Mouse (Mus musculus) neural tube, embryonic 15.5 days (tissue): ENCODE results near the gene L1cam. TPM values are rescaled to one million over a fixed set of nuclear protein-coding genes. Genes with fewer than 3 reads are reported as not detected.

ENCODE experiments used
- ATAC-seq: fragments of 200-750 bp; cut with Nextera tagmentation; 2 replicates; pipeline ENCODE4 v1.8.0; 2017; ENCODE audit warnings: mild to moderate bottlenecking, moderate TSS enrichment, moderate library complexity; ENCODE audit not compliant: low FRiP score
- H3K27ac ChIP-seq: fragments of 300-500 bp; sonication (generic); replicated peaks from 2 replicates; pipeline ENCODE4 v1.5.1; 2015; ENCODE audit warnings: mild to moderate bottlenecking, inconsistent platforms
- H3K27me3 ChIP-seq: fragments of 300-500 bp; sonication (generic); replicated peaks from 2 replicates; pipeline ENCODE4 v1.6.1; 2015; ENCODE audit warnings: inconsistent platforms
- H3K36me3 ChIP-seq: fragments of 300-500 bp; sonication (generic); 2 replicates; pipeline ENCODE4 v1.6.1; 2015; ENCODE audit warnings: inconsistent platforms
- H3K4me1 ChIP-seq: fragments of 300-500 bp; sonication (generic); 2 replicates; pipeline ENCODE4 v1.6.1; 2015; ENCODE audit warnings: inconsistent platforms
- H3K4me2 ChIP-seq: fragments of 300-500 bp; sonication (generic); 2 replicates; pipeline ENCODE4 v1.6.1; 2015; ENCODE audit warnings: inconsistent platforms, mild to moderate bottlenecking, moderate library complexity
- H3K4me3 ChIP-seq: fragments of 300-500 bp; sonication (generic); replicated peaks from 2 replicates; pipeline ENCODE4 v1.5.1; 2015; ENCODE audit warnings: mild to moderate bottlenecking, inconsistent platforms
- H3K9ac ChIP-seq: fragments of 300-500 bp; sonication (generic); replicated peaks from 2 replicates; pipeline ENCODE4 v1.6.1; 2015; ENCODE audit warnings: mild to moderate bottlenecking, inconsistent platforms
- H3K9me3 ChIP-seq: fragments of 300-500 bp; sonication (generic); replicated peaks from 2 replicates; pipeline ENCODE4 v1.6.1; 2016; ENCODE audit warnings: inconsistent platforms
- WGBS: fragments of 180-500 bp; shearing (Covaris S2); methylation state at CpG from one replicate; pipeline ENCODE4 v1.1.7; 2015; ENCODE audit warnings: mixed read lengths; 5-methylcytosine and 5-hydroxymethylcytosine counted together
- polyA plus RNA-seq: library from polyadenylated mRNA; unstranded; fragments of >200 nt; fragmentation: Nextera tagmentation; extraction: Ambion mirVana; gene quantifications from 2 replicates; pipeline ENCODE4 v1.2.1, GENCODE M21; 2015

The L1cam gene
- polyA plus RNA-seq, 1 experiment from 2014 or later: 95.4 TPM

DNA sequence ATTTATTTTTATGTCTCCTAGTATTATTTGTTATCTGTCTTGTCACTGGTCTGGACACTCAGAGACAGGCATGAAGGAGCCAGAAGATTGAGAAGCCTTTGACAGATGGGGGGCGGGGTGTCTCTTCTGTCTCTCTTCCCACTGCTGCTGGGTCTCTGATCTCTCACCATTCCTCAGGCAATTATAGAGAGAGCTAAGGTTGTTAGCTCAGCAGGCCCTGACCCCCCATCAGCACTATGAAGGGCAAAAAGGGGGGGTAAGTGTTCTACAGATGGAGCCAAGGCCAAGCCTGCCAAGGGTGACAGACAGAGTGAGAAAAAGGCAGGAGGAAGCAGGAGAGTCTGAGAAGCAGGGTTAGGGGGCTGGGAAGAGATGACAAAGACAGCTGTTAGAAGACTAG lies 23.9 kb downstream of the L1cam start:
- Histone ChIP-seq H3K27ac (no peak overlapping the region), H3K4me1 (peaks cover 6% of the 10 kb centered on the region; the same call in 1 of the 2 replicates), H3K9me3 (no peaks in the 10 kb centered on the region), H3K4me2 (no peak overlapping the region), H3K4me3 (no peak overlapping the region), H3K36me3 (no peaks in the 10 kb centered on the region), H3K27me3 (no peaks in the 10 kb centered on the region), H3K9ac (no peak overlapping the region)
- ATAC-seq: no peak
- WGBS: 45% methylated on average over 1 of the region's 1 CpGs

DNA sequence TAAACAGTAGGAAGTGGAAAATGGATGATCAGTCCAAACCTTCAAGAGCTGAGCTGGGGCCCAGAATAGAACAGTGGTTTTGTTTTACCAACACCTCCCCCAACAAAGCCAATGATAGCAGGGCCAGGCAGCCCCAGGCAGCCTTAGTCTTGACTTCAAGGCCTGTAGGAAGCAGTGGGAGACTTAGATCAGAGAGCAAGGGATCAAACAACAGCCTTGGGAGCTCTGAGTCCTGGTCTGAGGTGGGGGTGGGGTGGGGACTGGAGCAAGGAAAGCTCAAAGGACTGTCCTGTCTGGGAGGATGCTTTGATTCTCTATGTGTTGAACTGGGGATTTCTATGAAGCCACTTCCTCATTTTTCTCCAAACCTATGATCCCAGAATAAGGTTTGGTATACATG lies 24.4 kb downstream of the L1cam start:
- Histone ChIP-seq H3K4me1 (peaks cover 6% of the 10 kb centered on the region; the same call in 1 of the 2 replicates), H3K27ac (no peak overlapping the region), H3K4me2 (no peak overlapping the region), H3K4me3 (no peak overlapping the region), H3K27me3 (no peaks in the 10 kb centered on the region), H3K36me3 (no peaks in the 10 kb centered on the region), H3K9me3 (no peaks in the 10 kb centered on the region), H3K9ac (no peak overlapping the region)
- ATAC-seq: no peak

DNA sequence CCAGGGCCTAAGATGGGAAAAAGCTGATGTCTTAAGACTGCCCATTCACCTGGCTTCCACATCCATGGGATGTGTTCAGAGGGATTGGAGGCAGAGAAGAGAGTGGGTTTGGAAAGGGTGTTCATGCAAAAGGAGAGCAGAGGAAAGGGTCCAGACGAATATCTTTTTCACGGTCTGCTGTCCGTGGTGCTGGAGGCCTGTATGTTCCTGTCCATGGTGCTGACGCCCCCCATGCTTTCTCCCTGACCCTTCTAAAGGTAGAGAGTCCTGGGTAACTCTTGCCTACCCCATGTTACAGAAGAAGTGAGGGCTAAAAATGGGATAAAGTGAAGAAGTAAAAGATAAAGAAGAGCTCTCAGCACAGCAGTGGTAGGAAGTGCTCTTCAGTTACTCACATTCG lies 26.6 kb downstream of the L1cam start:
- peaks cover 6% of the 10 kb centered on the region; the same call in 1 of the 2 replicates for H3K4me1 ChIP-seq
- no peaks in the 10 kb centered on the region for H3K27me3 ChIP-seq
- H3K4me2 ChIP-seq: no peak overlapping the region
- no peak for ATAC-seq
- H3K36me3 ChIP-seq: no peaks in the 10 kb centered on the region
- H3K9ac ChIP-seq: no peak overlapping the region
- H3K9me3 ChIP-seq: no peaks in the 10 kb centered on the region
- H3K27ac ChIP-seq: no peak overlapping the region
- no peak overlapping the region for H3K4me3 ChIP-seq
- WGBS: 12% methylated on average over 5 of the region's 5 CpGs

DNA sequence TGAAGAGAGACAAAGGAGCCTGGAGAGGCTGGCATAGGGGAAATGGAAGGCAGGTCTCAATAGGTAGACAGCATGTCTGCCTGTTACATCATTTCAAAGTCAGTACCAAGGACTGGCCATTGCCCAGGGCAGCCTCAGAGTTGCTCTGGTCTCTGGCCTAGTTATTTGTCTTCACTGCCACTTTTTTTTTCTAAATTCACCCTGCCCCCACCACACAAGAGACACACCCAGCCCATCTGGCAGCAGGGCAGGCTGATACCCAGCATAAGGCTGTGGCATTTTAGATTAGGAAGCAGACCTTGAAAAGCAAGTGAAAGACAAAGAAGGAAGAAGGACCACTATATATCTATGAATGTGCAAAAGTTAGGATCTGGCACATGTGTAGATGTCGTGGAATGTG lies 28.1 kb downstream of the L1cam start:
- Histone ChIP-seq H3K27me3 (no peaks in the 10 kb centered on the region), H3K36me3 (peaks cover 3% of the 10 kb centered on the region; the same call in 1 of the 2 replicates), H3K9me3 (no peaks in the 10 kb centered on the region), H3K4me3 (no peak overlapping the region), H3K27ac (no peak overlapping the region), H3K9ac (no peak overlapping the region), H3K4me1 (peaks cover 6% of the 10 kb centered on the region; the same call in 1 of the 2 replicates), H3K4me2 (no peak overlapping the region)
- 84% methylated on average over 1 of the region's 1 CpGs for WGBS
- ATAC-seq: no peak

DNA sequence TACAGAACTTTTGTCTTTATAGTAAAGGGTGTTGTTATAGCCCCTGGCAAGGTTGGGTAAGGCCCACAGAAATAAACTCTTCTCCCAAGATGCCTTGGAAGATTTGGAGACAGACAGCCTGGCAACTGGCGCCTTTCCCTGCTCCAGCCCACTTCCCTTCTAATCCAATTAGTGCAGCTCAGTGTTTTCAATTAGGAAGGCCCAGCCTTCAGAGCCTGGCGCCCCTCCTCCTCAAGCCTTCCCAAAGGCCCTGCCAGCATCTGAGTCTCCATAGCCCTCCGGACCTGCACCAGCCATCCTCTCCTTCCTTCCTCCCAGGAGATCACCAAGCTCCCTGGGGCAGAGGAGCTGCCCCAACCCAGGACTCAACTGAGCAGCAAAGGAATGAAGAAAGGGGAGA lies 28.6 kb downstream of the L1cam start:
- peaks cover 9% of the 10 kb centered on the region; the same call in 1 of the 2 replicates for H3K36me3 ChIP-seq
- no peaks in the 10 kb centered on the region for H3K9me3 ChIP-seq
- no peaks in the 10 kb centered on the region for H3K27me3 ChIP-seq
- H3K4me3 ChIP-seq: no peak overlapping the region
- WGBS: 32% methylated on average over 3 of the region's 3 CpGs
- H3K9ac ChIP-seq: no peak overlapping the region
- ATAC-seq: no peak
- no peak overlapping the region for H3K27ac ChIP-seq
- no peak overlapping the region for H3K4me2 ChIP-seq
- H3K4me1 ChIP-seq: peaks cover 6% of the 10 kb centered on the region; the same call in 1 of the 2 replicates

DNA sequence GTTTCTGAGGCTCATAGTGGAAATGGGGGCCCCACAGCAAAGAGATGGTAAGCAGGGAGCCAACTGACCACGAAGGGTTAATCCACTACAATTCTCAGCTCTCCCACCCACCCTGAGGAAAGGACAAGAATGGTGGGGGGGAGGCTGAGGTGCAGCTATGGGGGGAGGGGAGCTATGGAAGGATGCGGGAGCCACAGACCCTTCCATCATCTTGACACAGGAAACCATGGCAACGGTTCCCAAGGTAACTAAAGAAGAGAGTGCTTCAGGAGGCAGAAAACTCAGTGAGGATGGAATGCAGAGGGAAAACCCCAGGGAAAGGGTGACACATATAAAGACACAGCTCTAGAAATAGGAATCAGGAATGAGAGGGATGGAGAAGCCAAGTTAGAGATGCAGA lies 31.2 kb downstream of the L1cam start:
- no peak overlapping the region for H3K4me3 ChIP-seq
- no peak overlapping the region for H3K4me2 ChIP-seq
- no peaks in the 10 kb centered on the region for H3K9me3 ChIP-seq
- peaks cover 6% of the 10 kb centered on the region; the same call in 1 of the 2 replicates for H3K4me1 ChIP-seq
- no peak overlapping the region for H3K27ac ChIP-seq
- ATAC-seq: no peak
- no peaks in the 10 kb centered on the region for H3K27me3 ChIP-seq
- WGBS: 39% methylated on average over 3 of the region's 3 CpGs
- peaks cover 21% of the 10 kb centered on the region for H3K36me3 ChIP-seq
- no peak overlapping the region for H3K9ac ChIP-seq

DNA sequence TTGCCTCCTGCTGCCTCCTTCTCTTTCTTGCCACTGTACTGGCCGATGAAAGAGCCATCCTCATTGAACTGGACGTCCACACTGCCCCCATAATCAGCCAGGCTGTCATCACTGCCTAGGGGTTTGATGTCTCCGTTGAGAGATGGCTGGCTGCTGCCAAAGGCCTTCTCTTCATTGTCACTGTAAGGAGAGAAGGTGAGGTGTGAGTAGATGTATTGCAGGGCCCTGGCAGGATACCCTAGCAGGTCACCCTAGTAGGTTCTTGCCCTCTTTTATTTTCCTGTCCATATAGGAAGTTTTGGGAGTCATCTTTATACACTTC lies 40.9 kb downstream of the L1cam start:
- Histone ChIP-seq H3K36me3 (peaks cover 23% of the 10 kb centered on the region; the same call in 1 of the 2 replicates), H3K4me3 (no peak overlapping the region), H3K27me3 (no peaks in the 10 kb centered on the region), H3K4me1 (no peaks in the 10 kb centered on the region), H3K4me2 (no peak overlapping the region), H3K27ac (no peak overlapping the region), H3K9ac (no peak overlapping the region), H3K9me3 (no peaks in the 10 kb centered on the region)
- ATAC-seq: no peak
- 70% methylated on average over 3 of the region's 3 CpGs for WGBS

DNA sequence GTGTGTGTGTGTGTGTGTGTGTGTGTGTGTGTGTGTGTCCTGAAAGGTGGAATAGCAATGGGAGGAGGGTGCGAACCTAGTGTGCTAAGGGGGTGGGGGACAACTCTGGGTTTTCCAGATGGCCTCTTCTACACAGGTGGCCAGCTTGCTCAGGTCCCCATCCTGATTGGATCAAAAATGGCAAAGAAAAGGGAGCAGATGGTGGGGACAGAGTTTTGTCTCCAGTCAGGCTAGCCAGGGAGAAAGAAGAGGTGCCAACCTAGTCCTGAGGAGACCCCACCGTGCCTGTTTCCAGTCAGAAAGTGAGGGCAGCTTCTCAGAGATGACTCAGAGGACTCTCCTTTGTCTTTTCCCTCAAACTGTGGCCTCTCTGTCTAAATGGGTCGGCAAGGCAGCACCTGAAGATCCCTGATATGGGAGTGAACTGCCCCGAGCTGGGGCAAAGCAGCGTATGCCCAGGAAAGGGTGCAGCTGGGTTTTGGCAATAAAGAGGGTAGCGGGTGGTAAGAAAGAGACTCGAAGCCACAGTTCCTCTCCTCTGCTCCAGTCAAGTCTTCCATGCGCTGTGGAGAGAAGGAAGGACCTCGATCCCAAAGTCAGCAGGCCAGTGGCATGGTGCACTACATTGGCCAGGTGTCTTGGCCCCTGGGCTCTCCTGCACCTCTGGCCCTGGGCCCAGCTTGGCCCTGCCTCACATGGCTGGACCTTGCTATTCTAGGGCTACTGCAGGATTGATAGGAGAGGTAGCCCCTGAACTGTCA lies 41.4 kb downstream of the L1cam start:
- 87% methylated on average over 8 of the region's 9 CpGs for WGBS
- no peak for ATAC-seq

DNA sequence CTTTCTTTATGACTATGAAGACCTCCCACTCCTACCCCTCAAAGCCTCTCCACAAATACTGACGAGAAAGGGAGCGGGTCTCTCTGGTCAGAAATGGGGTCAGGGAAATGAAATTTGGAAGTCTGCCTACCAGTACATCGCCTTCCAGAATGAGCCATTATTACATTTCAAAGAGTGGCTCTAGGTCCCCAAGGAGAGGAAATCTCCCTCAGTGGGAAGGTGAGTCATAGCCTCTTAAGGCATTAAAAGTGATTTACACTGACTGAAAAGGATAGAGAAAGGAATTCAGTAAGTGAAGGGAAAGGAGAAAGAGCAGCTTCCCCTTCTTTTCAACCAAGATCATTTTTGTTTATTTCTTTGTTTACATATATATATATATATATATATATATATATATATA lies 59.2 kb downstream of the L1cam start:
- H3K4me2 ChIP-seq: no peak overlapping the region
- H3K9me3 ChIP-seq: no peaks in the 10 kb centered on the region
- H3K4me1 ChIP-seq: no peaks in the 10 kb centered on the region
- H3K4me3 ChIP-seq: no peak overlapping the region
- H3K9ac ChIP-seq: no peak overlapping the region
- no peak overlapping the region for H3K27ac ChIP-seq
- H3K27me3 ChIP-seq: no peaks in the 10 kb centered on the region
- no peaks in the 10 kb centered on the region for H3K36me3 ChIP-seq
- WGBS: 92% methylated on average over 3 of the region's 3 CpGs
- no peak for ATAC-seq

More for the DNA sequence above, 41.4 kb downstream of the L1cam start:
- no peak overlapping the region for H3K4me2 ChIP-seq
- H3K27me3 ChIP-seq: no peaks in the 10 kb centered on the region
- H3K36me3 ChIP-seq: peaks cover 23% of the 10 kb centered on the region; the same call in 1 of the 2 replicates
- no peak overlapping the region for H3K9ac ChIP-seq
- no peaks in the 10 kb centered on the region for H3K4me1 ChIP-seq
- H3K9me3 ChIP-seq: no peaks in the 10 kb centered on the region
- H3K27ac ChIP-seq: no peak overlapping the region
- H3K4me3 ChIP-seq: no peak overlapping the region

DNA sequence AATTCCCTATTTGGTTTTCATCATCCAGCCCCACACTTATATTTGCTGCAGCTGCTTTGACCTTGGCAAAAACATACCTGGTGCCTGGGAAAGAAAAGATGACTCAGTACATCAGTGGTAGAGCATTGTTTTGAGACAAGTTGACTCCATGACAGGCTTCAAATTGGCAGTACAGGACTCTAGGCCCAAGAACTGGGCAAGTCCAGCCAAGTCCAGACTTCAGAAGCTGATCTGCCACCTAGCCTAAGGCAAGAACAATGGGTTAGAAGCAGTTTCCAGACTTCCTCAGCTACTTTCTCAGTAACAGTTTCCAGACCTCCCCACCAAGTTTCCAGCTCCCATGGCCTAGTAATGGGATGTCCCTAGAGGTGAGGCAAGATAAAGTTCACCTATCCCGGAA lies 60.2 kb downstream of the L1cam start:
- no peaks in the 10 kb centered on the region for H3K4me1 ChIP-seq
- H3K9me3 ChIP-seq: no peaks in the 10 kb centered on the region
- no peak overlapping the region for H3K4me2 ChIP-seq
- no peaks in the 10 kb centered on the region for H3K36me3 ChIP-seq
- no peak overlapping the region for H3K27ac ChIP-seq
- no peak for ATAC-seq
- H3K4me3 ChIP-seq: no peak overlapping the region
- H3K27me3 ChIP-seq: no peaks in the 10 kb centered on the region
- H3K9ac ChIP-seq: no peak overlapping the region
- 96% methylated on average over 1 of the region's 1 CpGs for WGBS

DNA sequence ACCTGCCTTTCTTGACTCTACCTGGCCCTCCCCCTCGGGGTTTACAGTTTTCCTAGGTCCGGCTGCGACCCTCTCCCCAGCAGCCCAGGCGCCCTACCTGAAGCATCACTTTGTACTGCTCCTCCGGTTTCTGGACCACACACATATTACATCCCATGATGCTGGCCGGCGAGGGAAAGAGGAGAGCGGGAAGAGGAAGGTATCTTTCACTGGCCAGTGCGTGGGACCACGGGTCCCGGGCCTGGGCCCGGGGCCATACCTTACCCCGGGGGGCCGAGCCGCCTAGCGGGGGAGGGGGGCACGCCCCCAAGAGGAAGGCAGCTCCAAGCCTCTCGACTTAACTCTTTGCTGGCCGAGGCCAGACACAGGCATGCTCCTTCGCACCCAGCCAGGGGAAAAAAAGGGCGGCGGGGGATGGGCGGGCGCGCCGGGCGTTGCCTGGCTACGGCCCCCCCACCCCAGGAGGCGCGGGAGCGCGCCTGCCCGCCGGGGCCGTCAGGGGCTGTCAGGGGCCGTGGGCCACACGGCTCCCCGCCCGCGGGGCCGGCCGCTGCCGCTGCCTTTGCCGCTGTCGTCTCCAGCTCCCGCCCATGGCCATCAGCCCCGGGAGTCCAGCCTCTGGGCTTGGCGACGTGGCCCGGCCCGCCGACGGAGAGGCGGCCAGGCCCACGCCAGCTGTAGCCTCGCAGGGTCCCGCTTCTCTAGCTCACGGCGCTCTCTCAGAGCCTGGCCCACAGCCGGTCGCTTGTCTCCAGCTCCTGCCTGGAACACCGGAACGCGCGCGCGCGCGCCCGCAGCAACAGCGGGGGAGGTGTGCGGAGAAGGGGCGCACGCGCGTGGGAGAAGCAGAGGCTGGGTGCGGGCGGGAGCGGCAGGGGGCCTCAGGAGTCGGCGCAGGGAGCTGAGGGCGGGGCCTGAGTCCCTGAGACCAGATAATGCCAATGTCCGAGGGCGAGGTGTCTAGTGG lies 71.4 kb downstream of the L1cam start, which contains the start of gene Pdzd4:
Gene Pdzd4, minus strand, starts transcription at position 785 of the 967 bp plus-strand sequence.
- H3K4me1 ChIP-seq: peaks cover 13% of the 10 kb centered on the region
- peak within 1 kb of the TSS; percentile 92 for H3K27ac ChIP-seq
- peak within 1 kb of the TSS; percentile 61 for H3K4me2 ChIP-seq
- no peaks in the 10 kb centered on the region for H3K9me3 ChIP-seq
- WGBS: 24% methylated on average over 51 of the region's 84 CpGs
- peak within 1 kb of the TSS; percentile 58 for H3K4me3 ChIP-seq
- H3K27me3 ChIP-seq: no peaks in the 10 kb centered on the region
- H3K9ac ChIP-seq: peak within 1 kb of the TSS; percentile 86
- ATAC-seq: peak; percentile 90
- H3K36me3 ChIP-seq: no peaks in the 10 kb centered on the region
